Mouse (Mus musculus): Measurements from ENCODE around the gene Gm3269.
"Not testable (repeated sequence)": the region's sequence is repeated elsewhere in the genome, so short reads cannot be mapped to it uniquely, and the experiment has no call there.

- not testable (repeated sequence) for TF ChIP-seq CTCF (IDR thresholded peaks at IDR 0.05; ENCODE audit: control insufficient read depth, insufficient read depth, low read length); POLR2A (IDR thresholded peaks at IDR 0.05; ENCODE audit: borderline replicate concordance, control insufficient read depth, low read depth, low read length)
Observed at GRCm38 (mm10) chr14:4855299-4855980, 17.5 kb downstream of the Gm3269 start, which contains the start of gene Gm3264.
